Mouse (Mus musculus) spleen, adult 2 months (tissue): ENCODE measurements around the gene Cacnb3. TPM values are rescaled to one million over a fixed set of nuclear protein-coding genes. Genes with fewer than 3 reads are reported as not detected.
A peak's percentile ranks its signal among the peaks of the same experiment; 100 is the strongest.

ENCODE experiments used
- DNase-seq, 2 experiments: peaks; one replicate each; pipeline versions ENCODE4 v3.0.0 to v3.0.0-alpha.2; 2012 to 2021; ENCODE audit warnings: low spot score in 2 of 2, low read depth in 1 of 2
- H3K27ac ChIP-seq: fragments of 200-500 bp; 2 replicates; pipeline ENCODE4 v1.5.1; 2012; ENCODE audit warnings: low read length, inconsistent platforms; ENCODE audit not compliant: insufficient read depth
- H3K27me3 ChIP-seq: fragments of 200-500 bp; 2 replicates; pipeline ENCODE4 v1.6.1; 2012; ENCODE audit warnings: mild to moderate bottlenecking, moderate library complexity, low read length, inconsistent platforms; ENCODE audit not compliant: control insufficient read depth, insufficient read depth
- H3K36me3 ChIP-seq: fragments of 200-500 bp; 2 replicates; pipeline ENCODE4 v1.6.1; 2012; ENCODE audit warnings: mild to moderate bottlenecking, low read length, inconsistent platforms; ENCODE audit not compliant: control insufficient read depth, insufficient read depth
- H3K4me1 ChIP-seq: fragments of 200-500 bp; 2 replicates; pipeline ENCODE4 v1.6.1; 2011; ENCODE audit warnings: inconsistent platforms; ENCODE audit not compliant: control insufficient read depth, insufficient read depth, insufficient read length
- H3K4me3 ChIP-seq: fragments of 200-500 bp; 2 replicates; pipeline ENCODE4 v1.5.1; 2011; ENCODE audit warnings: mild to moderate bottlenecking, inconsistent platforms; ENCODE audit not compliant: insufficient read depth, insufficient read length; ENCODE audit errors: extremely low read depth
- CTCF ChIP-seq: fragments of 200-500 bp; IDR thresholded peaks from 2 replicates; pipeline ENCODE4 v1.5.1; 2011; ENCODE audit warnings: mild to moderate bottlenecking, inconsistent platforms; ENCODE audit not compliant: insufficient read depth, insufficient read length, insufficient replicate concordance; ENCODE audit errors: extremely low read depth
- POLR2A ChIP-seq: fragments of 200-500 bp; IDR thresholded peaks from 2 replicates; pipeline ENCODE4 v1.6.1; 2011; ENCODE audit warnings: low read depth, low read length, inconsistent platforms
- WGBS: fragments of 180-500 bp; shearing (Covaris S2); methylation state at CpG from one replicate; pipeline ENCODE4 v1.1.7; 2018; 5-methylcytosine and 5-hydroxymethylcytosine counted together
- polyA plus RNA-seq: library from polyadenylated mRNA; depleted of rRNA; stranded (reverse); fragments of >200 nt; gene quantifications from 2 replicates; pipeline ENCODE4 v1.2.3, GENCODE M21; 2012

Cacnb3 gene
- polyA plus RNA-seq, 1 experiment: 22.4 TPM

GRCm38 (mm10) chr15:98675634-98676250 lies 45.1 kb downstream of the Cacnb3 start:
- no peak overlapping the region for H3K4me3 ChIP-seq
- 15% methylated on average over 14 of the region's 14 CpGs for WGBS
- H3K36me3 ChIP-seq: no peaks in the 10 kb centered on the region
- TF ChIP-seq POLR2A (no peak), CTCF (no peak)
- peaks cover 5% of the 10 kb centered on the region; the same call in 1 of the 2 replicates for H3K4me1 ChIP-seq
- no peak for DNase-seq
- H3K27me3 ChIP-seq: no peaks in the 10 kb centered on the region; the same call in none of the 2 replicates
- no peak overlapping the region for H3K27ac ChIP-seq

DNA sequence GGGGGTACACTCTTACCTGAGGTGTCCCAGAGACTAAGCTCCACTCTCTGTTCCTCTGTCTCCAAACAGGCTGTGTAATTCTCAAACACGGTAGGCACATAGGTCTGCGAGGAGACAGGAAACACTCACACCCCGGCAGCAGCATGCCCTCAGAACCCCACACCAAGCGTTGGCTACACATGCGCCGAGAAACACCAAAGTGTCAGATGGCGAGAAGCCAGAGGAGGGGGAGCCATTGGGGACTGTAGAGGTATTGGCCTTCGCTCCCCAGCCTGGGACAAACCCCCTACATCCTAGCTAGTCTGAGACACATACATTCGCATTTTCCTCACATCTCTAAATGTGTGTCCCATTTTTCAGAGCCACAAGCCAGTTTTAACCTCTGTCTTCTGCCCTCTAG lies 45.8 kb downstream of the Cacnb3 start:
- no peak for DNase-seq
- Histone ChIP-seq H3K4me3 (0 out of 2 replicates have a peak overlapping the region, but pooled peaks have one; percentile 12), H3K36me3 (no peaks in the 10 kb centered on the region), H3K27me3 (no peaks in the 10 kb centered on the region; the same call in none of the 2 replicates), H3K27ac (no peak overlapping the region), H3K4me1 (peaks cover 5% of the 10 kb centered on the region; the same call in 1 of the 2 replicates)
- 2% methylated on average over 9 of the region's 9 CpGs for WGBS
- TF ChIP-seq POLR2A (no peak), CTCF (no peak)

DNA sequence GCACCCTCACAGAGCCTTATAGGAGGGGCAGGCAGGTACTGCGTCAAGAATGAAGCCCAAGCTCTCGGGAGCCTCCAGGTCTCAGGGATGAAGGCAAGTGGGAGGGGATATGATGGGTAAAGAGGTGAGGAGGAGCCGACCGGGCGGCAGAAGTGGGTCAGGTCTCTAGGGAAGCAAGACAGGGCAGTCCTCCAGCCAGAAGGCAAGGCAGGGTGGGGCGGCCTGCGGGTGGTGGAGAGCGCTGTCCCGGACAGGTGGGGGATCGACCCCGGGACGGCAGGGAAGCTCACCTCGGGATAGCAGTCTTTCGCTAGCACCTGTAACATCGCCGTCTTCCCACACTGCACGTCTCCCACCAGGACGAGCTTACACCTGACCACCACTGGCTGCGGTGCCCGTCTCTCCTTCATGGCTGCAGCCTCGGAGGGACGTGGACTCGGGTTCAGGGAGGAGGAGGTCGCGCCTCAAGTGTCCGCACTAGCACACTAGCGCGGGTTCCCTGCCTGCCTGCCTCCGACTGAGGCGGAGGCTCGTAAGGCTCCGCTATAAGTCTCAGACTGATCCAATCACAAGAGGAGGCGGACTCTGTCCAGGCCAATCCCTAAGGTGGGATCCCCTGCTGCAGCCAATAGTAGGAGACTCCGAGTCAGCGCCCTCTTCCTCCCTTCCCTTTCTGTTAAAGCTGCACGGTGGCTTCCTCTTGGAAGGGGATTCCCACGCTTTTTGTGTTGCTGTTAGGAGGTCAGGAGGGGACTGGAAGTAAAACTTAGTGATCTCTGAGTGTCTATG lies 46.5 kb downstream of the Cacnb3 start, which contains the start of gene Rnd1:
Gene Rnd1, minus strand, starts transcription at position 522 of the 789 bp plus-strand sequence.
- Histone ChIP-seq H3K36me3 (no peaks in the 10 kb centered on the region), H3K27ac (no peak within 1 kb of the TSS), H3K4me1 (peaks cover 5% of the 10 kb centered on the region; the same call in 1 of the 2 replicates), H3K4me3 (peak within 1 kb of the TSS; percentile 57), H3K27me3 (no peaks in the 10 kb centered on the region; the same call in none of the 2 replicates)
- TF ChIP-seq POLR2A: peak; percentile 85
- TF ChIP-seq CTCF: no peak
- peak; percentile 26 to 55 for DNase-seq
- 1% methylated on average over 36 of the region's 37 CpGs for WGBS

DNA sequence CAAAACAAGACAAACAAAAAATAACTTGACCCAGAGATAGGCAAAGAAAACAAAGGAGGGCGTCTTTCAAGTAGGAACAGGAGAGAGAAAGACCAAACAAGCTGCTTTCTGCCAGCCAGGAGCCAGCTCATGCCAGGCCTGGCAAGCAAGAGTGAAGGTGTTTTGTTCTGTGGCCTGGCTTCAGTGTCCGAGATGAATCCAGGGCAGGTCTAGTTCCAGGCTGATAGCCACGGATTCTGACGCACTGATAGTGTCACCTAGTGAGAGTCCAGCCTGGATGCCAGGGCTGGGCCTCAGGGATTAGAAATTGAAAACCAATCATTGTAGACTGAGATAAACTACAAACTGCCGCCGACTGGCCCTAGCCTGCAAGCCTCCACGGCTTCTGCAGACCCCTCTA lies 47.3 kb downstream of the Cacnb3 start:
- WGBS: 88% methylated on average over 7 of the region's 7 CpGs
- TF ChIP-seq POLR2A (no peak), CTCF (no peak)
- DNase-seq: no peak
- Histone ChIP-seq H3K4me1 (peaks cover 5% of the 10 kb centered on the region; the same call in 1 of the 2 replicates), H3K36me3 (no peaks in the 10 kb centered on the region), H3K27me3 (no peaks in the 10 kb centered on the region; the same call in none of the 2 replicates), H3K27ac (no peak overlapping the region), H3K4me3 (no peak overlapping the region)

GRCm38 (mm10) chr15:98680660-98681059 lies 50.0 kb downstream of the Cacnb3 start:
- no peak overlapping the region for H3K27ac ChIP-seq
- DNase-seq: no peak
- no peaks in the 10 kb centered on the region for H3K36me3 ChIP-seq
- 88% methylated on average over 8 of the region's 8 CpGs for WGBS
- peaks cover 5% of the 10 kb centered on the region; the same call in 1 of the 2 replicates for H3K4me1 ChIP-seq
- no peak overlapping the region for H3K4me3 ChIP-seq
- H3K27me3 ChIP-seq: no peaks in the 10 kb centered on the region; the same call in none of the 2 replicates
- TF ChIP-seq CTCF (no peak), POLR2A (no peak)

GRCm38 (mm10) chr15:98681633-98682032 lies 51.0 kb downstream of the Cacnb3 start:
- TF ChIP-seq CTCF: no peak
- no peak for TF ChIP-seq POLR2A
- H3K4me1 ChIP-seq: peaks cover 5% of the 10 kb centered on the region; the same call in 1 of the 2 replicates
- 89% methylated on average over 7 of the region's 7 CpGs for WGBS
- H3K27ac ChIP-seq: no peak overlapping the region
- no peak for DNase-seq
- H3K4me3 ChIP-seq: no peak overlapping the region
- H3K27me3 ChIP-seq: no peaks in the 10 kb centered on the region; the same call in 1 of the 2 replicates
- H3K36me3 ChIP-seq: no peaks in the 10 kb centered on the region
